Comparison of ENCODE assay signal across 9 mouse cellular contexts in the genomic region with DNA sequence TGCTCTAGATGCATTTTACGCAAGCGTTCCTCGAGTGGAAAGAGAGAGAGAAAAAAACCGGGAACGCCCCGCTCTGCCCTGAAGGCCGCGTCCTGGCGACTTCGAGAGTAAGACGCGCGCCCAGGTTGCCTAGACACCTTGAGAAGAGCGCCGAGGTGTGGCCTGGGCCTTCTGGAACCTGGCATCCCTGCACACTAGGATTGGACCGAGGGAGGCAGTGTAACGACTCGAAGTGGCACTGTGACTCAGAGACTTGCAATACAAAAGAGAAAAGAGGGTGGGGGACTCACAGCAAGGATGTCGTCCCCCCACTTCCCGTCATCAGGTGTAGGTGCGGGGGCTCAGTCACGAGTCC. TPM values are rescaled to one million over a fixed set of nuclear protein-coding genes. Genes with fewer than 3 reads are reported as not detected.
DNase-seq lines count a peak whose midpoint lies in the region; ATAC-seq lines count a peak whose summit lies in the region.
"Had no signal": no experiment of that assay in that cellular context is flagged by ENCODE, and none has a peak within 500 bp of the region (broad histone marks: within the 10 kb centered on the region; RNA-seq: fewer than 3 reads in every experiment).

No protein-coding gene starts in this region.

- no peaks in the 10 kb centered on the region for H3K36me3 ChIP-seq in embryonic facial prominence, embryonic 11.5 days (replicated peaks; ENCODE audit: control insufficient read depth, insufficient read depth, low read depth, low read length)
- no peaks in the 10 kb centered on the region for H3K36me3 ChIP-seq in intestine, embryonic 16.5 days (ENCODE audit: control insufficient read depth, insufficient read depth, low read length)
- H3K36me3 ChIP-seq in midbrain, embryonic 11.5 days (ENCODE audit: control insufficient read depth, insufficient read depth, low read length): no peaks in the 10 kb centered on the region

- no peak overlapping the region for H3K9ac ChIP-seq in embryonic facial prominence, embryonic 11.5 days (replicated peaks; ENCODE audit: low read length)
- H3K9ac ChIP-seq in intestine, embryonic 16.5 days (ENCODE audit: low read depth, low read length): peak overlapping the region; percentile 74
- no peak overlapping the region for H3K9ac ChIP-seq in midbrain, embryonic 11.5 days (ENCODE audit: low read length)

- peak overlapping the region; percentile 12; the same call in 1 of the 2 replicates for H3K4me3 ChIP-seq in embryonic facial prominence, embryonic 11.5 days (ENCODE audit: low read depth, low read length)
- H3K4me3 ChIP-seq in intestine, embryonic 16.5 days (ENCODE audit: low read length): peak overlapping the region; percentile 60
- H3K4me3 ChIP-seq in midbrain, embryonic 11.5 days (ENCODE audit: low read depth, low read length): peak overlapping the region; percentile 14

- peak; percentile 80 for DNase-seq in heart, adult 11 months
- DNase-seq in heart, adult 8-10 months (ENCODE audit: low spot score): no peak
- no peak for DNase-seq in embryonic facial prominence, embryonic 11.5 days (ENCODE audit: low spot score)
- DNase-seq in midbrain, embryonic 11.5 days (ENCODE audit: low spot score, missing footprints): peak; percentile 90
- no peak for DNase-seq in urinary bladder, postnatal 36 days (ENCODE audit: low spot score in 2 of 2)
- no peak for DNase-seq in cerebellum, postnatal 14 days
- DNase-seq: kidney, adult 11 months had no signal

- no peak for ATAC-seq in embryonic facial prominence, embryonic 11.5 days (replicated peaks; ENCODE audit: insufficient number of reproducible peaks, low FRiP score, low TSS enrichment, low read depth)
- peak; percentile 17 for ATAC-seq in intestine, embryonic 16.5 days
- no peak for ATAC-seq in midbrain, embryonic 11.5 days (ENCODE audit: low FRiP score)
- ATAC-seq in cerebellum, adult (ENCODE audit: insufficient number of reproducible peaks, low FRiP score, low TSS enrichment): no peak

- peaks cover 35% of the 10 kb centered on the region for H3K27me3 ChIP-seq in embryonic facial prominence, embryonic 11.5 days (ENCODE audit: control insufficient read depth, insufficient read depth, low read length)
- peaks cover 4% of the 10 kb centered on the region; the same call in 1 of the 2 replicates for H3K27me3 ChIP-seq in intestine, embryonic 16.5 days (replicated peaks; ENCODE audit: control insufficient read depth, insufficient read depth, low read length)
- H3K27me3 ChIP-seq in midbrain, embryonic 11.5 days (ENCODE audit: control insufficient read depth, insufficient read depth, low read length): peaks cover 37% of the 10 kb centered on the region

- 3% methylated on average over 22 of the region's 22 CpGs for WGBS in embryonic facial prominence, embryonic 11.5 days
- WGBS in intestine, embryonic 16.5 days: 8% methylated on average over 22 of the region's 22 CpGs
- 5% methylated on average over 22 of the region's 22 CpGs for WGBS in midbrain, embryonic 11.5 days

- H3K4me2 ChIP-seq in embryonic facial prominence, embryonic 11.5 days (ENCODE audit: low read depth, low read length): peak overlapping the region; percentile 36; the same call in 1 of the 2 replicates
- H3K4me2 ChIP-seq in intestine, embryonic 16.5 days (ENCODE audit: low read depth, low read length): peak overlapping the region; percentile 100
- H3K4me2 ChIP-seq in midbrain, embryonic 11.5 days: peak overlapping the region; percentile 33; the same call in 1 of the 2 replicates

- peaks cover 14% of the 10 kb centered on the region for H3K4me1 ChIP-seq in embryonic facial prominence, embryonic 11.5 days (ENCODE audit: control insufficient read depth, insufficient read depth, low read length)
- H3K4me1 ChIP-seq in intestine, embryonic 16.5 days (ENCODE audit: control insufficient read depth, insufficient read depth, low read length): peaks cover 32% of the 10 kb centered on the region
- H3K4me1 ChIP-seq in midbrain, embryonic 11.5 days (ENCODE audit: control insufficient read depth, insufficient read depth, low read length): peaks cover 28% of the 10 kb centered on the region

- no peaks in the 10 kb centered on the region for H3K9me3 ChIP-seq in embryonic facial prominence, embryonic 11.5 days (replicated peaks; ENCODE audit: control insufficient read depth, low read length)
- H3K9me3 ChIP-seq in intestine, embryonic 16.5 days (ENCODE audit: control insufficient read depth, low read length): no peaks in the 10 kb centered on the region
- H3K9me3 ChIP-seq in midbrain, embryonic 11.5 days (ENCODE audit: control insufficient read depth, low read length): no peaks in the 10 kb centered on the region

- H3K27ac ChIP-seq in embryonic facial prominence, embryonic 11.5 days (replicated peaks; ENCODE audit: low read depth, low read length): no peak overlapping the region
- peak overlapping the region; percentile 94 for H3K27ac ChIP-seq in intestine, embryonic 16.5 days (ENCODE audit: low read length)
- no peak overlapping the region for H3K27ac ChIP-seq in midbrain, embryonic 11.5 days (ENCODE audit: low read depth, low read length)

RNA-seq across cellular contexts. Expression of a gene that starts 1.6 kb away (rescaled TPM):
- under 1 TPM; 0.23 to 0.79 (median 0.54) TPM for total RNA-seq in heart, adult 8-10 months (2022)
- 1.2 TPM in 2 replicates for polyA plus RNA-seq in embryonic facial prominence, embryonic 11.5 days (2014; fragmentation: Nextera tagmentation; extraction: Ambion mirVana)
- polyA plus RNA-seq in intestine, embryonic 16.5 days (2015; fragmentation: Nextera tagmentation; extraction: Ambion mirVana): 7.5 and 7.9 TPM in 2 replicates
- 1.2 and 1.4 TPM in 2 replicates for polyA plus RNA-seq in midbrain, embryonic 11.5 days (2014; fragmentation: Nextera tagmentation; extraction: Ambion mirVana)

RNA-seq across cellular contexts. Expression of a gene that starts 16.4 kb away (rescaled TPM):
- not detected for total RNA-seq in heart, adult 8-10 months (2022)
- not detected in 2 replicates for polyA plus RNA-seq in embryonic facial prominence, embryonic 11.5 days (2014; fragmentation: Nextera tagmentation; extraction: Ambion mirVana)
- 0.86 and 1.1 TPM in 2 replicates for polyA plus RNA-seq in intestine, embryonic 16.5 days (2015; fragmentation: Nextera tagmentation; extraction: Ambion mirVana)
- polyA plus RNA-seq in midbrain, embryonic 11.5 days (2014; fragmentation: Nextera tagmentation; extraction: Ambion mirVana): 0.05 TPM in 1 of 2 replicates, not detected in the other

RNA-seq across cellular contexts. Expression of a gene that starts 43.6 kb away (rescaled TPM):
- total RNA-seq in heart, adult 8-10 months (2022): 10 to 100 TPM; 11.9 to 13.7 (median 13.4) TPM
- 17.5 and 20.0 TPM in 2 replicates for polyA plus RNA-seq in embryonic facial prominence, embryonic 11.5 days (2014; fragmentation: Nextera tagmentation; extraction: Ambion mirVana)
- polyA plus RNA-seq in intestine, embryonic 16.5 days (2015; fragmentation: Nextera tagmentation; extraction: Ambion mirVana): 22.9 and 23.8 TPM in 2 replicates
- 18.2 and 22.8 TPM in 2 replicates for polyA plus RNA-seq in midbrain, embryonic 11.5 days (2014; fragmentation: Nextera tagmentation; extraction: Ambion mirVana)

RNA-seq across cellular contexts. Expression of a gene that starts 53.7 kb away (rescaled TPM):
- total RNA-seq in heart, adult 8-10 months (2022): 1 to 10 TPM; 1.7 to 3.3 (median 2.2) TPM
- 16.3 and 21.0 TPM in 2 replicates for polyA plus RNA-seq in embryonic facial prominence, embryonic 11.5 days (2014; fragmentation: Nextera tagmentation; extraction: Ambion mirVana)
- polyA plus RNA-seq in intestine, embryonic 16.5 days (2015; fragmentation: Nextera tagmentation; extraction: Ambion mirVana): 11.4 and 12.9 TPM in 2 replicates
- 19.1 and 22.6 TPM in 2 replicates for polyA plus RNA-seq in midbrain, embryonic 11.5 days (2014; fragmentation: Nextera tagmentation; extraction: Ambion mirVana)

Comparison
In these comparisons a context has a peak if more than half of its experiments do, and no peak if none do; other contexts are left out.
1. DNase-seq: peak in heart, adult 11 months (single experiment) and midbrain, embryonic 11.5 days (single experiment); none in heart, adult 8-10 months (single experiment), embryonic facial prominence, embryonic 11.5 days (single experiment), urinary bladder, postnatal 36 days (0 of 2) and cerebellum, postnatal 14 days (0 of 2).
2. H3K4me2 ChIP-seq: peak in every context shown above with its lines; median percentile 100 in intestine, embryonic 16.5 days; 36 in embryonic facial prominence, embryonic 11.5 days; 33 in midbrain, embryonic 11.5 days.
3. Peak in every context shown above with its lines, with median percentiles within 50 percentile points of each other: H3K4me3 ChIP-seq.